Mouse (Mus musculus) forebrain, postnatal 0 days (tissue): ENCODE measurements at regions not wholly inside any gene's neighbourhood (a gene's known extent, or its start where the extent isn't known, plus 50 kb on each side); places are given as distances from the start of the nearest gene placed in this dataset.

Source experiments
- ATAC-seq: fragments of 200-750 bp; cut with Nextera tagmentation; 2 replicates; pipeline ENCODE4 v1.8.0; 2017; ENCODE audit warnings: mild to moderate bottlenecking, moderate library complexity
- DNase-seq: peaks from one replicate; pipeline ENCODE4 v3.0.0-alpha.2; 2015
- H3K27ac ChIP-seq: fragments of 300-500 bp; sonication (generic); 2 replicates; pipeline ENCODE4 v1.5.1; 2014; ENCODE audit warnings: low read depth, mild to moderate bottlenecking, antibody characterized with exemption, low read length, moderate library complexity, mixed read lengths
- H3K27me3 ChIP-seq: fragments of 300-500 bp; sonication (generic); 2 replicates; pipeline ENCODE4 v1.6.1; 2014; ENCODE audit warnings: mild to moderate bottlenecking, low read length, mixed read lengths; ENCODE audit not compliant: insufficient read depth
- H3K36me3 ChIP-seq: fragments of 300-500 bp; sonication (generic); 2 replicates; pipeline ENCODE4 v1.6.1; 2014; ENCODE audit warnings: mild to moderate bottlenecking, moderate library complexity; ENCODE audit not compliant: insufficient read depth
- H3K4me1 ChIP-seq: fragments of 300-500 bp; sonication (generic); 2 replicates; pipeline ENCODE4 v1.6.1; 2014; ENCODE audit warnings: antibody characterized with exemption; ENCODE audit not compliant: insufficient read depth
- H3K4me2 ChIP-seq: fragments of 300-500 bp; sonication (generic); 2 replicates; pipeline ENCODE4 v1.6.1; 2014; ENCODE audit warnings: low read depth, mild to moderate bottlenecking, moderate library complexity
- H3K4me3 ChIP-seq: fragments of 300-500 bp; sonication (generic); 2 replicates; pipeline ENCODE4 v1.5.1; 2014; ENCODE audit warnings: low read depth, low read length, mixed read lengths
- H3K9ac ChIP-seq: fragments of 300-500 bp; sonication (generic); 2 replicates; pipeline ENCODE4 v1.6.1; 2014; ENCODE audit warnings: mild to moderate bottlenecking
- H3K9me3 ChIP-seq: fragments of 300-500 bp; sonication (generic); 2 replicates; pipeline ENCODE4 v1.6.1; 2016; ENCODE audit warnings: low read length
- CTCF ChIP-seq: sonication (generic); IDR thresholded peaks from 2 replicates; pipeline ENCODE4 v1.5.1; 2016; ENCODE audit warnings: antibody characterized with exemption, control low read depth, low read depth
- whole genome bisulfite sequencing: fragments of 180-500 bp; shearing (Covaris S2); extraction: QIAGEN DNeasy Blood & Tissue Kit; methylation state at CpG from one replicate; pipeline ENCODE4 v1.1.7; 2014; 5-methylcytosine and 5-hydroxymethylcytosine counted together

GRCm38 (mm10) chr1:185121552-185121951 lies 82.4 kb upstream of the Rab3gap2 start:
- 83% methylated on average over 2 of the region's 2 CpGs for WGBS
- ATAC-seq, result no peak
- H3K36me3 ChIP-seq, result no peaks in the 10 kb centered on the region
- no peak overlapping the region for H3K27ac ChIP-seq
- no peak overlapping the region for H3K4me3 ChIP-seq
- TF ChIP-seq CTCF, result no peak
- H3K9me3 ChIP-seq, result no peaks in the 10 kb centered on the region
- H3K9ac ChIP-seq, result no peak overlapping the region
- no peaks in the 10 kb centered on the region for H3K27me3 ChIP-seq
- H3K4me1 ChIP-seq, result no peaks in the 10 kb centered on the region
- no peak overlapping the region for H3K4me2 ChIP-seq
- no peak for DNase-seq

- WGBS, result 81% methylated on average over 2 of the region's 2 CpGs
- no peak overlapping the region for H3K9ac ChIP-seq
Measured at GRCm38 (mm10) chr1:185120416-185120815, 83.5 kb upstream of the Rab3gap2 start.

GRCm38 (mm10) chr1:185117711-185118110 lies 86.2 kb upstream of the Rab3gap2 start:
- Histone ChIP-seq H3K9ac (no peak overlapping the region), H3K4me3 (no peak overlapping the region), H3K4me1 (no peaks in the 10 kb centered on the region), H3K4me2 (no peak overlapping the region), H3K27ac (no peak overlapping the region), H3K36me3 (no peaks in the 10 kb centered on the region), H3K27me3 (no peaks in the 10 kb centered on the region), H3K9me3 (no peaks in the 10 kb centered on the region)
- DNase-seq (peak; percentile 13), ATAC-seq (no peak)
- WGBS, result 50% methylated on average over 5 of the region's 5 CpGs
- no peak for TF ChIP-seq CTCF

More at GRCm38 (mm10) chr1:185120416-185120815, 83.5 kb upstream of the Rab3gap2 start:
- DNase-seq (no peak), ATAC-seq (no peak)
- no peaks in the 10 kb centered on the region for H3K36me3 ChIP-seq
- H3K4me2 ChIP-seq, result no peak overlapping the region
- H3K4me3 ChIP-seq, result no peak overlapping the region
- no peaks in the 10 kb centered on the region for H3K9me3 ChIP-seq
- no peaks in the 10 kb centered on the region for H3K4me1 ChIP-seq
- H3K27ac ChIP-seq, result no peak overlapping the region
- no peaks in the 10 kb centered on the region for H3K27me3 ChIP-seq
- no peak for TF ChIP-seq CTCF

- no peak for TF ChIP-seq CTCF
- DNase-seq, result no peak
- WGBS, result 88% methylated on average over 6 of the region's 6 CpGs
Measured at GRCm38 (mm10) chr1:185113687-185114086, 90.2 kb upstream of the Rab3gap2 start.

GRCm38 (mm10) chr1:185112017-185112399 lies 91.9 kb upstream of the Rab3gap2 start:
- peak; percentile 40 for ATAC-seq
- TF ChIP-seq CTCF, result no peak
- DNase-seq, result no peak
- H3K9me3 ChIP-seq, result no peaks in the 10 kb centered on the region
- no peak overlapping the region for H3K4me3 ChIP-seq
- H3K9ac ChIP-seq, result no peak overlapping the region
- WGBS, result 49% methylated on average over 4 of the region's 4 CpGs
- H3K4me1 ChIP-seq, result no peaks in the 10 kb centered on the region
- no peaks in the 10 kb centered on the region for H3K27me3 ChIP-seq
- H3K27ac ChIP-seq, result no peak overlapping the region
- no peaks in the 10 kb centered on the region for H3K36me3 ChIP-seq
- H3K4me2 ChIP-seq, result no peak overlapping the region

More at GRCm38 (mm10) chr1:185113687-185114086, 90.2 kb upstream of the Rab3gap2 start:
- no peaks in the 10 kb centered on the region for H3K36me3 ChIP-seq
- no peaks in the 10 kb centered on the region for H3K4me1 ChIP-seq
- no peak overlapping the region for H3K4me3 ChIP-seq
- no peaks in the 10 kb centered on the region for H3K27me3 ChIP-seq
- H3K27ac ChIP-seq, result no peak overlapping the region
- ATAC-seq, result no peak
- H3K9ac ChIP-seq, result no peak overlapping the region
- H3K9me3 ChIP-seq, result no peaks in the 10 kb centered on the region
- no peak overlapping the region for H3K4me2 ChIP-seq

- Histone ChIP-seq H3K4me1 (no peaks in the 10 kb centered on the region), H3K4me2 (no peak overlapping the region), H3K27me3 (no peaks in the 10 kb centered on the region), H3K4me3 (no peak overlapping the region), H3K27ac (no peak overlapping the region), H3K9me3 (no peaks in the 10 kb centered on the region), H3K9ac (no peak overlapping the region), H3K36me3 (no peaks in the 10 kb centered on the region)
- 37% methylated on average over 10 of the region's 10 CpGs for WGBS
- DNase-seq, result peak; percentile 68
- no peak for TF ChIP-seq CTCF
- ATAC-seq, result peak; percentile 93
Measured at GRCm38 (mm10) chr1:185111347-185112016, 92.4 kb upstream of the Rab3gap2 start.

GRCm38 (mm10) chr1:185104945-185105884 lies 98.7 kb upstream of the Rab3gap2 start:
- Histone ChIP-seq H3K4me1 (no peaks in the 10 kb centered on the region), H3K36me3 (no peaks in the 10 kb centered on the region), H3K9me3 (no peaks in the 10 kb centered on the region), H3K4me3 (no peak overlapping the region), H3K9ac (no peak overlapping the region), H3K4me2 (no peak overlapping the region), H3K27me3 (no peaks in the 10 kb centered on the region), H3K27ac (no peak overlapping the region)
- ATAC-seq (no peak), DNase-seq (no peak)
- TF ChIP-seq CTCF, result no peak
- WGBS, result 40% methylated on average over 7 of the region's 7 CpGs
